Mouse (Mus musculus) testis, adult 2 months (tissue): ENCODE data around the gene Eif2ak3.

Experiments used
- CTCF ChIP-seq: fragments of 200-500 bp; IDR thresholded peaks from 2 replicates; pipeline ENCODE4 v1.5.1; 2012; ENCODE audit warnings: low read depth, mild to moderate bottlenecking, inconsistent platforms, low read length, moderate library complexity; ENCODE audit not compliant: control insufficient read depth, insufficient read depth, insufficient replicate concordance
- POLR2A ChIP-seq: fragments of 200-500 bp; IDR thresholded peaks from 2 replicates; pipeline ENCODE4 v1.6.1; 2012; ENCODE audit warnings: low read depth, mild to moderate bottlenecking, inconsistent platforms, low read length, moderate library complexity; ENCODE audit not compliant: control insufficient read depth

DNA sequence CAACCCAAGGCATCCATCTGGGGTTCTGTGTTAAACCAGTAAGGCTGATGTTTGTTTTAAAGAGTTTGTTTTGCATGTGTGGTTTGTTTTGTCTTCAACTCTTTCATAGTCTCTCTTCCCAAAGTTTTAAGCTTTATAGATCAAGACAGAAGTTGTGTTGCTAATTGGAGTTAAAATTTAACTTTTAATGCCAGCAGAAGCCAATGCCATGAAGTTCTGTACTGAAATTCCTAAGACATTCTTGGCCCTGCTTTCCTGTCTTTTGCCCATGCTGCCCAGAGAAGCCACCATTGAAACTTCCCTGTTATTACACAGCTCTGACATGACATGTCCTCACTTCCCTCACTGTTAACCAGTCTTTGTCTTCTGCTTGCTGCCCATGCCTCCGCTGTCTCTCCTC is 30.7 kb downstream of the Eif2ak3 start:
- TF ChIP-seq CTCF (no peak), POLR2A (no peak)
